Mouse (Mus musculus) megakaryocyte progenitor cell, adult 5-6 weeks (primary cell): ENCODE results near the gene Lgals3bp. TPM values are rescaled to one million over a fixed set of nuclear protein-coding genes. Genes with fewer than 3 reads are reported as not detected.

Source experiments
- ATAC-seq: replicated peaks from 2 replicates; pipeline ENCODE4 v1.8.0; 2016; ENCODE audit warnings: mild to moderate bottlenecking, moderate TSS enrichment, inconsistent platforms; ENCODE audit not compliant: poor library complexity
- total RNA-seq, 2 experiments: library from RNA; stranded (forward) in 1 of 2; stranded (reverse) in 1 of 2; fragments of 157-497, 149-512 nt in 1 of 2; fragments of 200-1000 nt in 1 of 2; gene quantifications; 2 replicates each; pipeline versions ENCODE4 v1.2.3 to v1.2.4; 2015 to 2017

Gene Lgals3bp
- total RNA-seq, 2 experiments from 2014 or later, result 51.7 to 118 TPM

GRCm38 (mm10) chr11:118365171-118365570, 36.7 kb downstream of the Lgals3bp start:
- ATAC-seq, result no peak

- no peak for ATAC-seq
These were observed 37.9 kb downstream of the Lgals3bp start for GRCm38 (mm10) chr11:118364021-118364420.

- ATAC-seq, result peak; percentile 79
These were observed 38.8 kb downstream of the Lgals3bp start for GRCm38 (mm10) chr11:118362971-118363518.

DNA sequence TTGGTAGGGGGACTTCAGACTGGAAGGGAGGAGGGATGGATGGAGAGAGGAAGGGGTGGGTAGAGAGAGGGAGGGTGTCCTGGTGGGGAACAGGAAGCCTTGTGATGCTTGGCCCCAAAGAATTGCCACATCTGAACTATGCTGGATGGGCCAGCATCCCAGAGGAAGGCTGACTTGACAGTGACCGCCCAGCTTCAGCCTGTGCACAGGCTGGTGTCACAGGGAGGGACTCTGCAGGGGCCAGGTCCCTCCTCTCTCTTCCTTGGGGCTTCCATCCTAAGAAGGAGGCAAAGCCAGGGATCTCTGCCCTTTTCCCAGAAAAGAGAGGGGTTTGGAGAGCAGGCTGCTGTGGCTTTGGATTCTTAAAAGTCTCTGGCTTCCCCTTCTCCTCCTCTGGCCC, 39.4 kb downstream of the Lgals3bp start:
- no peak for ATAC-seq

- no peak for ATAC-seq
These were observed 41.0 kb downstream of the Lgals3bp start for GRCm38 (mm10) chr11:118360907-118361341.

- ATAC-seq, result no peak
These were observed 41.4 kb downstream of the Lgals3bp start for GRCm38 (mm10) chr11:118360491-118360890.

GRCm38 (mm10) chr11:118355640-118356039, 46.3 kb downstream of the Lgals3bp start, which contains the start of gene Timp2:
Gene Timp2, minus strand, starts transcription at chr11:118355740.
- no peak for ATAC-seq

GRCm38 (mm10) chr11:118355205-118355604, 46.7 kb downstream of the Lgals3bp start:
- peak; percentile 93 for ATAC-seq

- ATAC-seq, result peak; percentile 19
These were observed 47.2 kb downstream of the Lgals3bp start for GRCm38 (mm10) chr11:118354636-118355191.

- ATAC-seq, result no peak
These were observed 52.4 kb downstream of the Lgals3bp start for GRCm38 (mm10) chr11:118349494-118349893.

DNA sequence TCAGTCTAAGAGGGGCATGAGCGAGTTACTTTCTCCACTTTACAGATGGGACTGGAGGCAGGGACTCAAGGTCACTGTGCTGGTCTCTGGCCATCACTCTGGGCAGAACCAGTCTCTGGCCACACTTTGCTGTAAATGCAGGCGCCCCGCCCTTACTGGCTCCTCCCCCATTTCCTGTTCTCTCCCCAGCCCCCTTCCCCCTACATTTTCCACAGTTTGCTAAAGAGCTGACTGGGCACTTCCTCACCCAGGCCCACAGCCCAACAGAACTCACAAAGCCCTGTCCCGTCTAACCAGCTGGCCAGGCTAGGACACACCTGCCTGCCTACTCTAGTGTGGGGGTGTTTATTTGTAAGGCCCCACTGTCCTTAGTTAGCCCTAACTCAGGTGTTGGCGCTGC, 53.0 kb downstream of the Lgals3bp start:
- ATAC-seq, result peak; percentile 70

GRCm38 (mm10) chr11:118348419-118348818, 53.5 kb downstream of the Lgals3bp start:
- ATAC-seq, result peak; percentile 65

DNA sequence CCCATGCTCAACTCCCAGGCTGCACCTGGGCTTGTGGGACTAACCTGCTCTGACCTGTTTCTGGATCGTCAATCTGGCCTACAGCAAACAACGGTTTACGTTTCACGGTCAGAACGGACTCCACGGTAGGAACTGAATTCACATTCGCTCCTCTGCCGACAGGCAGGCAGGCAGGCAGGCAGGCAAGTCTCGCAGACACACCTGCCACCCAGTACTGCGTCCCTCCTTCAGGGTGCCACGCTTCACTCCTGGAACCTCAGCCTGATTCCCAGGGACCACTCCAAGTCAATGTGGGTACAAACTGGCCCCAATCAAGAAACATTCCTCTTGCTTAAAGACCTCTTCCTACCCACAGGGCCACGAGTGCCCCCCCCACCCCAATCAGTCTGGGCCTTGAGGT, 54.0 kb downstream of the Lgals3bp start:
- no peak for ATAC-seq

GRCm38 (mm10) chr11:118347391-118347790, 54.5 kb downstream of the Lgals3bp start:
- ATAC-seq, result no peak

DNA sequence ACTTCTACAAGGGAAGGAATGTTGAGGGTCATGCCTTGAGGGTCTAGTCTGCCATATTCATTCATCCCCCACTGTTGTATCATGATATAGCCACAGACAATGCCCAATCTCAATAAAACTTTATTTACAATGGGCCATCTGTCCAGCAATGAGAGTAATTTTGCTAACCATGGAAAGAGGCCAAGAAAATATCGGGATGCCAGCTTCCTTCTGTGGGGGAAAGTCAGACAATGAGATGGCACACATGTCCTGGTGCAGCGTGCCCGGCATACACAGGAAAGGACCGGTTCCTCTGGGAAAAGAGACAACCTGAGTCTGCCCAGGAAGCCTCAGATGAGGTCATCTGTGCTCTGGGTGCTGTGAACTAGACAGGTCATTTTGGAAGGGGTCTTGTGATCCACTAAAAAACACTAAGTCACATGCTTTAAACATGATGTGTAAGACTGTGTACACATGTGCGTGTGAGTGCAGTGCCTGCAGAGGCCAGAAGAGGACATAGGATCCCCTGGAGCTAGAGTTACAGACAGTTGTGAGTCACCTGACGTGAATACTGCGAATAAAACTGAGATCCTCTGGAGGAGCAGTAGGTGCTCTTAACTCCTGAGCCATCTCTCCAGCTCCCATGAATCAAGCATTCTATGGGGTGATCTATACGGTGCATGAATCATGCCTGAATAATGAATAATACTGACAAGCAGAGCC, 55.3 kb downstream of the Lgals3bp start:
- ATAC-seq, result no peak

- no peak for ATAC-seq
These were observed 56.2 kb downstream of the Lgals3bp start for GRCm38 (mm10) chr11:118345693-118346092.

DNA sequence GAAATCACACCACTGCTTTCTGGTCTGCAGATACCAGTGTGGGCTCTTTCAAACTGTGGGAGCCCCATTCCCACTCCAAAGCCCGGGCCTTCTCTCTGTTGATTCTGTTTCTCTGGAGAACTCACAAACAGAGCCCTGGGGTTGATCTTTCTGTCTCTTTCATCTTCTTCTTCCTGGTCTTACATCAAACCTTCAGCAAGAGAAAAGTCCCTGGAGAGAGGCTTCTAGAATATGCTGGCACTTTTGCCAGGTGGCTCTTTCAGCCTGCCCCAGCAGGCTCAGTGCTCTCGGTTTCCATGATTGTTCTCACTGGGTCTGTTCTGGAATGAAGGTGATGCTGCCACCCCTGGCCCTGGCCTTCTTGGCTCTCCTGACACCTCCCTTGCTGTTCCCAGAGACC, 58.3 kb downstream of the Lgals3bp start:
- ATAC-seq, result no peak

Other genes with a start within 250 kb of the Lgals3bp start
- 12.3 and 15.1 TPM in 2 replicates for gene Cyth1, start 153.5 kb downstream of the Lgals3bp start, total RNA-seq (2015)
- gene Cyth1, start 153.5 kb downstream of the Lgals3bp start, total RNA-seq (2017), result 45.5 and 56.3 TPM in 2 replicates
- gene Usp36, start 111.8 kb downstream of the Lgals3bp start, total RNA-seq (2015), result 19.1 and 23.7 TPM in 2 replicates
- gene Usp36, start 111.8 kb downstream of the Lgals3bp start, total RNA-seq (2017), result 11.7 and 14.1 TPM in 2 replicates
- gene Cep295nl, start 59.6 kb downstream of the Lgals3bp start, total RNA-seq (2015), result 0.22 TPM in 1 of 2 replicates, not detected in the other
- gene Cep295nl, start 59.6 kb downstream of the Lgals3bp start, total RNA-seq (2017), result 0.54 TPM in 1 of 2 replicates, not detected in the other
- 7.4 and 9.5 TPM in 2 replicates for gene Timp2, start 46.4 kb downstream of the Lgals3bp start, total RNA-seq (2015)
- 9.7 and 10.1 TPM in 2 replicates for gene Timp2, start 46.4 kb downstream of the Lgals3bp start, total RNA-seq (2017)
- gene Cant1, start 17.0 kb upstream of the Lgals3bp start, total RNA-seq (2015), result 17.6 and 19.2 TPM in 2 replicates
- 18.7 and 20.0 TPM in 2 replicates for gene Cant1, start 17.0 kb upstream of the Lgals3bp start, total RNA-seq (2017)
- not detected in 2 replicates for gene C1qtnf1, start 26.1 kb upstream of the Lgals3bp start, total RNA-seq (2015)
- gene C1qtnf1, start 26.1 kb upstream of the Lgals3bp start, total RNA-seq (2017), result not detected in 2 replicates
- 0.89 and 1.2 TPM in 2 replicates for gene Engase, start 74.7 kb upstream of the Lgals3bp start, total RNA-seq (2015)
- 3.2 and 4.6 TPM in 2 replicates for gene Engase, start 74.7 kb upstream of the Lgals3bp start, total RNA-seq (2017)